Mouse (Mus musculus) liver, adult (tissue): ENCODE data around the gene Pou2f3.

Experiments used
- GATA4 ChIP-seq: IDR thresholded peaks from 2 replicates; pipeline ENCODE4 v1.6.1; 2014; ENCODE audit warnings: mild to moderate bottlenecking, low read length; ENCODE audit not compliant: insufficient replicate concordance

Pou2f3 gene

GRCm38 (mm10) chr9:43107555-43107954 is 102.6 kb downstream of the Pou2f3 start:
- TF ChIP-seq GATA4: no peak

DNA sequence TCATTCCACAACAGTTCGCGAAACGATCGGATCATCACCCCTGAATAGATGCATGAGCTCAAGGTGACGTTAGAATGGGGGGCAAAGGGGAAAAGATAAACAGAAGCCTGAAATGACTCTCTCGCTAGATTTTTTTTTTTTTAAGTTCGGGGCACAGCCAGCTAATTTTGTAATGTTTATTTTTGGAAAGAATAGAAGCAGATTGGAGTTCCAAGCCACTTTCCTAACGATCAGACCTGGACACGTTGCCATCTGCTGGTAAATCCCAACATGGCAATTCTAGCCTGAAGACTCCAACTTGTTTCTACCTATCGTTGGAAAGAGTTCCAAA is 103.0 kb downstream of the Pou2f3 start, which contains the start of gene Arhgef12:
TSS of gene Arhgef12 (minus strand) at position 53 of the 331 bp plus-strand sequence.
- TF ChIP-seq GATA4: peak; percentile 65; the same call in 1 of the 2 replicates

- TF ChIP-seq GATA4: no peak
Measured at GRCm38 (mm10) chr9:43106426-43107186, 103.6 kb downstream of the Pou2f3 start.

DNA sequence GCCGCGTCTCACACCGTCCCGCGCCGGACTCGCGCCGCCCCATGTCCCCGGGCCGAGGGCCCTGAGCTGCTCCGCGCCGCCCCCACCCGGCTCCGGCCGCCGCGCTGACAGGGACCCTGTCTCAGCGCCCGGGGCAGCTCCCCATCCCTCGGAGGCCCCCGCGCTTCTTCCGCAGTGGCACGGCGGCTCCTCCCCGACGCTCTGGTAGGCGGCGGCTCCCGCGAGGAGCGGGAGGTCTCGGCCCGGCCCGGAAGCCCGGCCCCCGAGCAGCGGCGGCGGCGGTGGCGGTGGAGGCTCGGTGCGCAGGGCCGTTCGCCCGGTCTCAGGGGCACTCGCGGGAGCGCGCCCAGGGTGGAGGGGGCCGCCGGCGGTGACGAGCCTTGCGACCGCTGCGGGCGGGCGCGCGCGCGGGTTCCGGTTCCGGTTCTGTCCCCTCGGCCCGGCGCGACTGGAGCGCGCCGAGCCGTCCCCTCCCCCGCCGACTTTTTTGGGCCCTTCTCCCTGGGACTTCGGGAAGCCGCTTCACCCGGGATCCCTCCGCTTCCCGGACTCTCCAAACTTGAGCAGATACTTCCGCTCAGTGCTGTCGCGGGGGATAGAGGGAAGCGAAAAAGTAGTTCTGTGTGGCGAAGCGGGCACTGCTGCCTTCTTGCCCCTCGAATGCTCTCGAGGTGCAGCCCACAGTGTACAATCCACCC is 104.4 kb downstream of the Pou2f3 start:
- no peak for TF ChIP-seq GATA4

DNA sequence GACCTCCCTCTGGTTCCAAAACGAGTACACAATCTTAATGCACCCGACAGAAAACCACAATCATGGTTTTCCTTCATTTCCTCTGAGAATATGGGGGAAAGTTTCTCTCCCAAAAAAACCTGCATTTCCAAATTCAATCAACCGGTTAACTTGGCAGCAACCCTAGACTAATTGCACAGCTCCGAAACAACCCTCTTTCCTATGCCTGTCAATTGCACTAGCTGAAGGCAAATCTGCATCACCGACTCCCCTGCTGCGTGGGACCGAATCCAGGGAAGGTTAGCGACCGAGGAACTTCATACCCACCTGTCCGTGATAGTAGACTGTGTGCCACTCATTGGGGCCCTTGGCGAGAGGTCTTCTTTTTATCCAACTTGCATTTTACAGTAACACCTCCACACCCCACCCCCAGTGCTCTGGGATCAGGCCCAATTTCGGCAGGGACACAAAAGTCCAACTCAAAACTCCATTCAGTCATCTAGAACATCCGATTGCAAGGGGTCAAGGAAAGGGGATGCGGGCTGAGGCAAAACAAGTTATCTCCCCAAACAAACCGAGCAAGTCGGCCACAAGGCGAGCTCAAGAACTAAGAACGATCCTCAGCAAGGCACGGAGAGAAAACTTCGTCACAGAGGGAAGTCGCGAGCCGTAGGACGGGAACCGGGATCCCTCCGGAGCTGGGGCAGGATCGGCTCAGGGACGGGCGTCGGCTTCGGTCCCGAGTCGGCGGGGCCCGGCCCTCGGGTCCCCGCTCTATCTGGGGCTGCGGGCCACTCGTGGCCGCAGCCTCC is 105.1 kb downstream of the Pou2f3 start:
- peak; percentile 15; the same call in 1 of the 2 replicates for TF ChIP-seq GATA4

DNA sequence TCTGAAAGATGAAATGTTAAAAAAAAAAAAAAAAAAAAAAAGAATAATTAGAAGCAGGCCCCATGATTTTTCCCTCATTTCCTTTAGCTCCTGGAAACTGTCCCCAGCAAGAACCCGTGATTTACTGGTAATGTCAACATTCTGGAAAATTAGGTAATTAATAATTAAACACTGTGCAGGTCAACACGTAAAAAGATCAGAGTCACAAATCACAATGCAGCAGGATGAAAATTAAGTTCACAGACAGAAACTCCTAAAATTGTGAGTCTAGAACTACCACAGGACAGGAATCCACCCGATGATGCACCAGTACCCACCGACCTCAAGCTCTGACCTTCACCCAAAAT is 105.7 kb downstream of the Pou2f3 start:
- TF ChIP-seq GATA4: no peak

DNA sequence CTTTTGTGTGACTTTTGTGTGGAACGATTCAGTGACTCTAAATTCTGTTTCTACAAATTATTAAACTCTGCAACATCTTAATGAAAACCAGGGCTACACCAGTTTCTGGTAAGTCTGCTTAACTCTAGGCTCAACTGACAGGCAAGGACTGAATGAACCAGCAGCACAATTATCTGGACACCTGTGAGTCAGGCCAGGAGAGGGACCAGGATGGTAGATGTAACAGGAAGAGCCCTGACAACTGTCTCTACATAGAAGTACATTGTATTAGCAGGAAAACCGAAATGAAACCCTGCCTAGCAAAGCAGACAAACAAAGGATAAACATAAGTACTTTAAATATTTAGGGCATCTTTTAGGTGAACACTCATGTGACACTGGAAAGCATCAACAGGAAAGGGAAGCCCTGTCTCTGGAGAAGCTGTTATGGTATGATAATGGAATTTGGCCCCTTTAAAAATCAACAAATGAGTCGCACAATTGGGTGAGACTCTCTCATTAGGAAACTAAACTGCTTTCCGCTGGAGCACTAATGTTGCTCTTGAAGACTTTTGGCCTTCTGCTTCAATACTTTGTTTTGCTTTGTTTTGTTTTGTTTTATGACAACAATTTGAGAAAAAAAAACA is 106.4 kb downstream of the Pou2f3 start:
- no peak for TF ChIP-seq GATA4

DNA sequence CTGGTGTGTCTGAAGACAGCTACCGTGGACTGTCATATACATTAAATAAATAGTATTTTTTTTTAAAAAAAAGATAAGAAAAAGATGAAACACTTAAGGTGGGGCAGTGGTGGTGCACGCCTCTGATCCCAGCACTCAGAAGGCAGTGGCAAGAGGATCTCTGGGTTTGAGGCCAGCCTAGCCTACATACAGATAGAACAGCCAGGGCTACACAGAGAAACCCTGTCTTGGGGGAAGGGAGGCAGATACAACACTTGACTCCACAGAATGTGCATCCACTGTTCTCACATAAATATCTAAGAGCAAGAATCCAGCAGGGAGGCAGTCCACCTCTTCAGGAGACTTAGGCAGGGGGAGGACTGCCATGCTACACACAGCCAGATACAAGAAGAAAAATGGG is 107.2 kb downstream of the Pou2f3 start:
- no peak for TF ChIP-seq GATA4

DNA sequence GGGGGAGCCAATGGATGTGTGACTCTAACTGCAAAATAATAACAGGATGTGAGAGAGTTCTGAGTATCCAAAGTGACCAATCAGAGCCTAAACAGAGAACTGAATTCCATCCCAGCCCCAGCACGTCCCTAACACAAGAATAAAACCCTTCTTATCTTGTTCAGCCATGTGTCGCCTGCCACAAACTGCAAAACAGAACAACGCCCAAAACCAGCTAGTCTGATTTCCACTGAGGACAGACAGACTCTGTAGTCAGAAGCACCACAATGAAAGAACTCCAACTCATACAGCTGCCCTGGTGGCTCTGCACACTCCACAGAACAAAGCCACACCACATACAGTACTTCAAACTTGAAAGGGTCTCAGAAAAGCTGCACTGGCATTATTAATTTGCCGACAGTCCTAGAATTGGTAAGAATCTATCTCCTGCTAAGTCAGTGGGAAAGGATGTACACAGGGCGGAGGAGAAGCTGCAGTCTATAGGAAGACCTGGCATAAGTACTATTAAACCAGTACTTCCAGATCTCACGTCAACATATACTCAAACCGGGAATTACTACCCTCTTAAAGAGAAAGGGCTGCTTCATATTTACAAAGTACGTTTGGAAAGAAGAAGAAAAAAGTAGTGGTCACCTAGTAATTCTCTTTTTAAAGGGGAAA is 108.1 kb downstream of the Pou2f3 start:
- peak; percentile 74 for TF ChIP-seq GATA4

DNA sequence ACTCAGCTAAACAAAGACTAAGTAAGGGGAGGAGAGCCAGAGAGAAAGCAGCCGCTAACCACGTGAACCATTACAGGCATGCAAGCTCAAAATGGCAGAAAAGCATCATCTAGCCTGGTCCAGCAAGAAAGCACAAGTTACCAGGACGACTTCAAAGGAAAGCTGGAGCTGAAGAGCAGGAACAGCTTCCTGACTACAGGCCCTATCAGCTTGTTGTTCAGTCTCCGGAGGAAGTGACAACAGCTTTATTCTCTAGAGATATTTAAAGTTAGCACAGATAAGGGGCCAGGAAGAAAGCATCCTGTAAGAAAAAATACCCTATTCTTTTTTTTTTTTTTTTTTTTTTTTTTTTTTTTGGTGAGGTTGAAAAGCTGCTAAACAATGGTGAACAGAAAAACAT is 111.2 kb downstream of the Pou2f3 start:
- peak; percentile 95 for TF ChIP-seq GATA4

DNA sequence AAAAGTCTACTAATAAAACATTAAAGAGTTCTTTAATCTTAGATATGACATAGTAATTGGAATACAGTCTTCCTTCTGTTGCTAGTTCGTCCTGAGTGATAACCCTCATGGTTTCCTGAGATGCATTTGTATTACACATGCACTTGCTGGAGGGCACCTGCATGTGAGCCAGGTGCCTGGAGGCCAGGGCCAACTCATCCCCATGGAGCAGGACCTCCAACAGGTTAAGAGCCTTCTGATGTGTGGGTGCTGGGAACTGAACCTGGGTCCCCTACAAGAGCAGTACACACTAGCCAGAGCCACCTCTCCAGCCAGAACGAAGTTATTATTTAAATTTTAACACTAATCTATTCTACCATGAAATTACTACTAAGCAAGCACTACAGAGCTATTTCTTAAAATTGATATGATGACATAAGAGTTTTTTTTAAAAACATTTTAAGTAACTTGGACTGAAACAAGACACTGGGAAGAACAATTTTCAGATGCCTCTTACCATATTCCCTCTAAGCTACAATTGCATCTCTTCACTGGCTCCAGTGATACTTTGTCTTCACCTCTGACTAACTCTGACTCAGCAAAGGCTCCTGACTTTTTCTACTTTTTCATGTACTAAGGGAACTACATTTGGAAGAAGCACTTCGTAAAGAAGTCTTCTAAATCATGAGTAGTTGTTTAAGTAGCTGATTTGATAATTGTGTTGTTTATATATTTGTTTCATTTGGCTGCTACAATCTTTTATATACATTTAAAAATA is 112.2 kb downstream of the Pou2f3 start:
- no peak for TF ChIP-seq GATA4

- no peak for TF ChIP-seq GATA4
Measured at GRCm38 (mm10) chr9:43096337-43096736, 113.8 kb downstream of the Pou2f3 start.

GRCm38 (mm10) chr9:43094828-43095227 is 115.3 kb downstream of the Pou2f3 start:
- TF ChIP-seq GATA4: no peak

DNA sequence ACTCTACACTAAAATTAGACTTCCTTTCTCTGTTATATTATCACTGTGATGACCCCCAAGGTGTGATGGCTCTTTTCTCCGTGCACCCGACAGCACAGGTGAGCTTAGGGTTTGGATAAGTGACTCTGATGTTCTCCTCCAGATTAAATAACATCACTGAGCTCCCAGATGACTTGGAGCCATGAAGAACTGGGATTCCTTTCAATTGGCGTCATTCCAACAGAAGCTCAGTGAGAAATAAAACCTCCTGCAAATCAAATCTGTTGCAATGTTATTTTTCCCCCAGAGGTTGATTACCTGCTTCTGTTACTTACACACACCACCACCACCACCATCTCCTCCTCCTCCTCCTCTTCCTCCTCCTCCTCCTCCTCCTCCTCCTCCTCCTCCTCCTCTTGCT is 116.4 kb downstream of the Pou2f3 start:
- TF ChIP-seq GATA4: no peak
